Mouse (Mus musculus) heart, embryonic 13.5 days (tissue): ENCODE data around the gene 1700010B08Rik. TPM values are rescaled to one million over a fixed set of nuclear protein-coding genes. Genes with fewer than 3 reads are reported as not detected.

Experiments used
- ATAC-seq: fragments of 200-750 bp; cut with Nextera tagmentation; 2 replicates; pipeline ENCODE4 v1.8.0; 2017; ENCODE audit warnings: moderate TSS enrichment; ENCODE audit not compliant: insufficient number of reproducible peaks, low FRiP score, low TSS enrichment; ENCODE audit errors: extremely low read depth
- H3K27ac ChIP-seq: fragments of 300-500 bp; sonication (generic); replicated peaks from 2 replicates; pipeline ENCODE4 v1.5.1; 2015; ENCODE audit warnings: moderate library complexity, mild to moderate bottlenecking, inconsistent platforms
- H3K27me3 ChIP-seq: fragments of 300-500 bp; sonication (generic); replicated peaks from 2 replicates; pipeline ENCODE4 v1.6.1; 2015; ENCODE audit warnings: mild to moderate bottlenecking, inconsistent platforms
- H3K36me3 ChIP-seq: fragments of 300-500 bp; sonication (generic); 2 replicates; pipeline ENCODE4 v1.6.1; 2015; ENCODE audit warnings: mild to moderate bottlenecking, inconsistent platforms
- H3K4me1 ChIP-seq: fragments of 300-500 bp; sonication (generic); 2 replicates; pipeline ENCODE4 v1.6.1; 2015; ENCODE audit warnings: inconsistent platforms
- H3K4me2 ChIP-seq: fragments of 300-500 bp; sonication (generic); 2 replicates; pipeline ENCODE4 v1.6.1; 2015; ENCODE audit warnings: inconsistent platforms, mild to moderate bottlenecking, moderate library complexity
- H3K4me3 ChIP-seq: fragments of 300-500 bp; sonication (generic); 2 replicates; pipeline ENCODE4 v1.5.1; 2015; ENCODE audit warnings: moderate library complexity, mild to moderate bottlenecking, inconsistent platforms
- H3K9ac ChIP-seq: fragments of 300-500 bp; sonication (generic); 2 replicates; pipeline ENCODE4 v1.6.1; 2015; ENCODE audit warnings: inconsistent platforms, mild to moderate bottlenecking, moderate library complexity
- H3K9me3 ChIP-seq: fragments of 300-500 bp; sonication (generic); 2 replicates; pipeline ENCODE4 v1.6.1; 2016; ENCODE audit warnings: inconsistent platforms
- WGBS: fragments of 180-500 bp; shearing (Covaris S2); methylation state at CpG from one replicate; pipeline ENCODE4 v1.1.7; 2015; ENCODE audit warnings: mixed read lengths; 5-methylcytosine and 5-hydroxymethylcytosine counted together
- polyA plus RNA-seq: library from polyadenylated mRNA; unstranded; fragments of >200 nt; fragmentation: Nextera tagmentation; extraction: Ambion mirVana; gene quantifications from 2 replicates; pipeline ENCODE4 v1.2.1, GENCODE M21; 2015

1700010B08Rik gene
- polyA plus RNA-seq, 1 experiment from 2014 or later: not detected

DNA sequence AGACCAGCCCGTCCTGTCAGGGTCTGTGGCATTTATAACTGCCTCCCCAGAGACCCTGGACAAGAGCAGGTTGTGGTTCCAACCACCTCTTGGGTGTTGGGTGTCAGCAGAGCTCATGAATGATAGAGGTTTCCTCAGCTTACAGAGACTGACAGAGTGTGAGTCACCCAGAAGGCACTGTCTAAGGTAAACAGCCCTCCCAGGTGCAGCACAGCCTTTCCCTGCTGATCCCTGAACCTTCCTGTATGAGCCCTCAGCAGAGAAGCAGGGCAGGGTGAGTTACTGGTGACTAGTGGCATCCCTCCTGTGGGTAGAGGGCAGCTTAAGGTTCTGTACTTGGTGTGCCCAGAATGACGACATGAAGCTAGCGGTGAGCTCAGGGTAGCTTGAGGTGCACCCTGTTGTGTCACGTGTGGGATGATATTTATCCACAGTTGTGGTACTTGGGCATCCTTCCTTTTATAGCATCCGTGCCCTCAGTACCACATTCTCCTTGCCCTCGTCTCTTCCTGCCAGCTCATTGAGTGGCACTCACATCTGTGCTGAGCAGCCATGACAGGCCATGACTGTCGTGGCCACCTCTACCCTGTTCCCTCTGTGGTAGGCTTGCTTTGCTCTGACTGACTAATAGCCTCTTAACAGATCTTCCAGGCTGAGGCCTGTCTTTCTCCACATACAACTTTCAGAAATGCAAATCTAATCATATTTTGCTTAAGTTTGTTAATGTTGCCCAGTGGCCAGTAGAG, 25.0 kb downstream of the 1700010B08Rik start:
- H3K4me1 ChIP-seq: peaks cover 18% of the 10 kb centered on the region

DNA sequence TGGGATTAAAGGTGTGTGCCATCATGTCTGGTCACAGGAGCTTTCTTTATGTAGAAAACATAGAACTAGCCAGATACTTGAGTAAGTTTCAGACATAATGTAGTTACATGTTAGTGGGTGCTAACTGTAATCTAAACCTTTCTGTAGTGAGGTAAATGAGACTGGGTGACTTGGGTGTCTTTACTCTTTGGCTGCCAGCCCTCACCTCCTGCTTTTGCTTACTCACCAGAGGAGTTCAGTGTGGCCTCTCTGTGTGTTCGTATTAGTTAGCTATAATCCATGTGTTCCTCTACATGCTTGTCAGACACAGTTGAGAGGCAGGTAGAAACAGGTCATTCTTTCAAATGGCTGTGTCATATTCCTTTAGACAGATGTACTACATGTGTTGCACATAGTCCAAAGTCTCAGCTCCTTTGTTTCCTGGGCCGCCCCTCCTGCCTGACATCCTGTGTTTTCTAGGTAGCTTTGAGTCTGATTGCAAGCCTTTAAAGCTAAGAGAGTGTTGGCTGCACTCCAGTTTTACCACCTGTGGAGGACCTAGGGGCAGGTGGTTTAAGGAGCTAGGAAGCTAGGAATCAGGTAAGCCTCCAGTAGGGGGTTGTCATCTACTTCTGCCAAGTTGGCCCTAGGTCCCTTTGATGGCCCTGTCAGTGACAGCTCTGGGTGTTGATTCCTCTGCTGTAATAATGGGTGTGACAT, 29.9 kb downstream of the 1700010B08Rik start:
- no peak overlapping the region for H3K4me2 ChIP-seq
- no peak for ATAC-seq
- H3K27ac ChIP-seq: no peak overlapping the region
- 0 out of 2 replicates have a peak, but pooled peaks cover 5% of the 10 kb centered on the region for H3K36me3 ChIP-seq
- H3K9ac ChIP-seq: no peak overlapping the region
- H3K4me1 ChIP-seq: peaks cover 14% of the 10 kb centered on the region
- no peak overlapping the region for H3K4me3 ChIP-seq
- WGBS: 83% methylated on average over 2 of the region's 2 CpGs
- peaks cover 6% of the 10 kb centered on the region; the same call in 1 of the 2 replicates for H3K9me3 ChIP-seq
- no peaks in the 10 kb centered on the region for H3K27me3 ChIP-seq

More for the DNA sequence above, 25.0 kb downstream of the 1700010B08Rik start:
- no peak overlapping the region for H3K9ac ChIP-seq
- no peak overlapping the region for H3K4me2 ChIP-seq
- 82% methylated on average over 7 of the region's 7 CpGs for WGBS
- no peaks in the 10 kb centered on the region for H3K27me3 ChIP-seq
- no peak overlapping the region for H3K4me3 ChIP-seq
- no peak overlapping the region for H3K27ac ChIP-seq
- no peak for ATAC-seq
- H3K9me3 ChIP-seq: peaks cover 6% of the 10 kb centered on the region; the same call in 1 of the 2 replicates
- H3K36me3 ChIP-seq: peaks cover 8% of the 10 kb centered on the region

DNA sequence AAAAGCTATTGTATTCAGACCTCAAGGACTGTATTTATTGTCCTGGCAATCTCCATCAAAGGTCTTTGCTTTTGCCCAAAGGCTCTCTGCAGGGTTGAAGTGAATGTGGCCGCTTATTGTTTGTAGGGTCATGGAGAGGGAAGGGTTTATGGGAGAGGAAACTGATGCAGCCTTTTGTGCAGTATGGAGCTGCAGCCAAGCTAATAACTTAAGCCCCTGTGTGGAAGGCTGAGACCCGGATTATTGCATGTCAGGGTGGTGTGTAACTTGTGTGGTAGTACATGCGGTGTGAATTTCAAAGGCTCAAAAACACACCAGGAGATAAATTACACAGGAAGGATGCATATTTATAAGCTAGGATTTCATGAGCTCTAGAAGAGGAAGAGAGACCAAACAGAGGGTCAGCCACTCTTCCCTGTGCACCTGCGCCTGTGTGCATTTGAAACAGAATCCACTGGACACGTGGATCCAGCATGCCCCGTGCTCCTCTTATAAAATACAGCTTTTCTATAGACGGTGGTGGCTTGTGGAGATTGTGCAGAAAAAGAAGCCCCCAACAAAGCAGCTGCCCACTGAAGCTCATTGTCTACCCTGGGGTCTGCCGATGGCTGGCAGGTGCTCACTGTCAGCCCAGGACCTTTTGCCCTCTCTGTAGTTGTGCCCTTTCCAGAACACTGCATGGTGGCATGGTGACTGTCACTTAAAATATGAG, 36.4 kb downstream of the 1700010B08Rik start:
- no peaks in the 10 kb centered on the region for H3K9me3 ChIP-seq
- H3K27me3 ChIP-seq: no peaks in the 10 kb centered on the region
- no peak overlapping the region; the same call in 1 of the 2 replicates for H3K27ac ChIP-seq
- no peak for ATAC-seq
- H3K4me3 ChIP-seq: no peak overlapping the region
- H3K4me1 ChIP-seq: peaks cover 28% of the 10 kb centered on the region
- no peak overlapping the region for H3K4me2 ChIP-seq
- 80% methylated on average over 8 of the region's 8 CpGs for WGBS
- H3K36me3 ChIP-seq: peaks cover 6% of the 10 kb centered on the region; the same call in 1 of the 2 replicates
- H3K9ac ChIP-seq: no peak overlapping the region

DNA sequence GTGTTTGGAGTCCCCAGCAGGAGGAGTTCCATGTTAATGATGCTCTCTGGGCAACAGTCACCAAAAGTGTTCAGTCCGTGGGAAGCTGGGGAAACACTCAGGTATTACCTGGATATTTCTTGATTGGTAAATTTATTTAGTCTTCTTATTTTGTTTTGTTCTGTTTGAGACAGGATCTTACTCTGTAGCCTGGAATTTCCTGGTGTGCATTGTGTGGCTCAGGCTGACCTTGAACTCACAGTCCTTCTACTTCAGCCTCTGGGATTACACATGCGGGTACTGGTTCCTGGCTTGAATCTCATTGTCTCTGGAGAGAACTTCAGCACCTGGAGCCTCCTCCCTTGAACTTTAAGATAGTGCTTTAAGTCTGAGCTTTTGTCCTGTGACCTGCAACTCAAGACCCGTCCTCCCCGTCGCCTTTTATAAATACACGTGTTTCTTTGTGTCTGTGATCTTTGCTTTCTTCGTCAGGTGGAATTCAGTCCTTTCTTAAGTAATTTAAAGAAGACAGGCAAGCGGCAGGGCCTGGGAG, 38.5 kb downstream of the 1700010B08Rik start:
- peaks cover 28% of the 10 kb centered on the region for H3K4me1 ChIP-seq
- H3K4me2 ChIP-seq: no peak overlapping the region
- WGBS: 81% methylated on average over 8 of the region's 8 CpGs
- no peaks in the 10 kb centered on the region for H3K9me3 ChIP-seq
- peaks cover 14% of the 10 kb centered on the region for H3K36me3 ChIP-seq
- no peak overlapping the region for H3K27ac ChIP-seq
- no peak overlapping the region for H3K4me3 ChIP-seq
- H3K9ac ChIP-seq: no peak overlapping the region
- H3K27me3 ChIP-seq: no peaks in the 10 kb centered on the region
- ATAC-seq: no peak

DNA sequence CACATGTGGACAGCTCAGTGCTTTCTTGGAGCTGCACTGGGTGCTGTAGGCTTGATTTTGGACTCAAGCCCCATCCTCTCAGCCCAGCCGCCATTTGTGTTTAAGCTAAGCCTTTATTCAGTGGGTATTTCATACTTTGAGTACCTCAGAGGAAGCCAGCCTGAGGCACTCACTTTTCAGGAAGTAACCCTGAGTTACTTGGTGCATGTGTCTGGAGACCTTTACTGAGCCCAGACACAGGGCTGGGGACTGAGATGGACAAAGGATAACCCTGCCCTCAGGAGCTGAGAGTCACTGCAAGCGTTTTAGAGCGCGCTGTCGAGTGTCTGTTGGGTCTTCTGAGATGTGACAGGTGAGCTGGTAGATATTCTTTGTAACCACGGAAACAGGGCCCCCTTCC, 41.4 kb downstream of the 1700010B08Rik start:
- Histone ChIP-seq H3K27ac (no peak overlapping the region), H3K4me1 (peaks cover 34% of the 10 kb centered on the region), H3K9me3 (no peaks in the 10 kb centered on the region), H3K9ac (no peak overlapping the region), H3K4me2 (no peak overlapping the region), H3K4me3 (no peak overlapping the region), H3K27me3 (no peaks in the 10 kb centered on the region), H3K36me3 (peaks cover 29% of the 10 kb centered on the region)
- WGBS: 87% methylated on average over 6 of the region's 6 CpGs
- ATAC-seq: no peak

DNA sequence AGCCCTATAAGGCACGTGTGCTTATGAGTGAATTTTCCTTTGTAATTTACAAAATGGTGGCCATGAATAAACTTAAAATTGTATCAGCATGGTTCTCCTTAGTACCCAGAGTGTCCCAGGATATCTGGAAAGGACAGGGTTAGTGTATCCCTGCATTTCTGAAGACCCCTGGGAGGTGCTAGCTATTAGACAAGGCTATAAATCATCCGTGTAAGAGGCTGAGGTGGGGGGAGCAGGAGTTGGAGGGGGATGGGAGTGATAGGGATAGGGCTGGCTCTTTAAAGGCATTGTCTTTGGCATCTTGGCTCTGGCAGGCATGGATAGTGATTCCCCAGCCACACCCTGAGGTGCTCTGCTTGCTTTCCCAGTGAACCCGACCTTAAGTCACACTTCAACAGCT, 45.4 kb downstream of the 1700010B08Rik start:
- H3K9ac ChIP-seq: no peak overlapping the region
- H3K4me1 ChIP-seq: peaks cover 40% of the 10 kb centered on the region
- H3K36me3 ChIP-seq: peaks cover 33% of the 10 kb centered on the region
- no peak overlapping the region for H3K27ac ChIP-seq
- no peak overlapping the region for H3K4me3 ChIP-seq
- no peaks in the 10 kb centered on the region for H3K27me3 ChIP-seq
- no peak for ATAC-seq
- WGBS: 53% methylated on average over 3 of the region's 3 CpGs
- H3K9me3 ChIP-seq: no peaks in the 10 kb centered on the region
- no peak overlapping the region for H3K4me2 ChIP-seq

DNA sequence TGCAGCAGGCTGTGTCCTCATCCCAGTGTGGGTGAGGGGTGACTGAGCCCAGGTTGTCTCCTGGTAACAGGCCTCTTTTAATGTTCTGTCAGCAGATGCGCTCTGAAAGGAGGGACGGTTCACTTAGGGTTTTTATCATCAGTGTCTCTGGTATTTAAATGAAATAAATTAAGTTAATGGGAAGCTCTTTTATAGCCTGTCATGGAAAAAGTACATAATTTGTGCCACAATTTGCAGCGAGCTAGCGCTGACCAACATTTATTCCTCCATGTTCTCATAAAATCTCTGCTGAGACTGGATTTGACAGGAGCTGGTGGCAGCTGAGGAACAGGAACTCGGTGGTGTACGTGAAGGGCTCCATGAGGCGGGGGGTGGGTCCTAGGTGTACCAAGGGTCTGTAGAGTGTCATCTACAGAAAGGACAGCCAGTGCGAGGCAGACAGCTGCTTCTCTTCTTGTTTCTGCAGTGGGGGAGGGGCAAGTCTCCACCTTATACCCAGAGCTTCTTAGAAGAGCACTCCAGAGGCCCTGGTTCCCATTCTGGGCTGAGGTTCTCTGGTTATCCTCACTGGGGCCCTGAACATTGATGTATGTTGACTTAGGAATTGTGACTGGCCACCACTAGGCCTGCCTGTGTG, 48.9 kb downstream of the 1700010B08Rik start:
- ATAC-seq: no peak
- Histone ChIP-seq H3K36me3 (peaks cover 30% of the 10 kb centered on the region), H3K27ac (no peak overlapping the region), H3K4me1 (peaks cover 51% of the 10 kb centered on the region), H3K4me2 (no peak overlapping the region), H3K27me3 (no peaks in the 10 kb centered on the region), H3K9me3 (no peaks in the 10 kb centered on the region), H3K4me3 (no peak overlapping the region), H3K9ac (no peak overlapping the region)
- WGBS: 56% methylated on average over 8 of the region's 8 CpGs

DNA sequence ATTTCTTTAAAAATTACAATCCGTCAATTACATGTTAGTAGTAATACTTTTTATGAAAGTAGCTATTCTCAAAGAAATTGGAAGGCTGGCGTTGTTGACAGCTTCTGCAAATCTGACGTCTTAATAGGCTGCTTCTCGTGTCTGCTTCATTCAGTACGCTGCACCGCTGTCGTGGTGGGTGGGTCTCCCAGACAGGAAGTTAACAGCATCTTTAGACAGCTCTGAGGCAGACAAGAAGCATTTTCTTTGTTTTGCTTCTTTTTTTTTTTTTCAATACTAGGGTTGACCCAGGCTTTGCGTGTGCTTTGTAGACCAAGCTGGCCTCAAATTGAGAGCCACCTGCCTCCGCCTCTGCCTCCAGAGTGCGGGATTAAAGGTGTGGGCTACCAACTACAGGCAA, 50.0 kb downstream of the 1700010B08Rik start:
- Histone ChIP-seq H3K27me3 (no peaks in the 10 kb centered on the region), H3K4me2 (no peak overlapping the region), H3K4me1 (peaks cover 57% of the 10 kb centered on the region), H3K9me3 (no peaks in the 10 kb centered on the region), H3K27ac (0 out of 2 replicates have a peak overlapping the region, but pooled peaks have one; percentile 32), H3K9ac (no peak overlapping the region), H3K36me3 (peaks cover 21% of the 10 kb centered on the region), H3K4me3 (no peak overlapping the region)
- WGBS: 63% methylated on average over 10 of the region's 10 CpGs
- no peak for ATAC-seq

DNA sequence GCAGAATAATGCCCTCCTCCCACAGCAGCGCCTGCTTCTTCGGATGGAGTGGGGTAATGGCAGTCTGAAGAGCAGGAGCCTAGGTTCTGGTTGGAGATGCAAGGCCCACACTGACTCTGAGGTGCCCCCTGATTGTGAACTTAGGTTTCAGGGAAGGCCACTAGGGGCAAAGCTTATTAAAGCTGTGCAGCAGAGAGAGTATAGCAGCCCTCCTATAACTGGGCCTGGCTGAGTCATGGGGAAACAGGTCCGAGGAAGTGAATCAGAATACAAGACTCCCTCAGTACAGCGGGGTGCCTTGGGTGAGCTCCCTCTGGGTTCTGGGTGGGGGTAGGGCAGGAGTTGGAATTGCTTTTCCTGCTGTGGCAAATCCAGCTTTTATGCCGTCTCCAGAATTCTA, 51.4 kb downstream of the 1700010B08Rik start:
- no peak for ATAC-seq
- Histone ChIP-seq H3K9me3 (no peaks in the 10 kb centered on the region), H3K36me3 (peaks cover 18% of the 10 kb centered on the region), H3K27me3 (no peaks in the 10 kb centered on the region), H3K27ac (no peak overlapping the region), H3K4me3 (no peak overlapping the region), H3K4me1 (peaks cover 64% of the 10 kb centered on the region), H3K9ac (no peak overlapping the region), H3K4me2 (no peak overlapping the region)
- WGBS: 82% methylated on average over 5 of the region's 5 CpGs
